In the genomic region with DNA sequence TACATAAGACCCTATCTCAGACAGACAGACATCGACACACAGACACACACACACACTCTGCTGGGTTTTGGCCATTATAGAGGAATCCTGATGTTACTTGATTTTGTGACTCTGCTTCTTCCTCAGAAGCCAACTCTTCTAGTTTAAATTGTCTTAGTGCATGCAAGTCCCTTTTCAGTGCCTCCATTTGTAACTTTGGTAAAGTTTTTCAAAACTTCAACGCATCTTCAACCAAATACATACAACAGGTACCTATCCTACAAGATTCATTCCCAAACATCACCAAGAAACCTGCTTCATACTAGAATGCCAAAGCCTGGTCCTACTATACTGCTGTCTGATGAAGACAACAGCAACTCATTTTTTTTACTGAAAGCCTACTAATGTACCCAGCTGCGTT, we compare ENCODE assay signal across 9 mouse cellular contexts. TPM values are rescaled to one million over a fixed set of nuclear protein-coding genes. Genes with fewer than 3 reads are reported as not detected.
A peak's percentile ranks its signal among the peaks of the same experiment; 100 is the strongest.
DNase-seq lines count a peak whose midpoint lies in the region; ATAC-seq lines count a peak whose summit lies in the region.
"Had no signal": no experiment of that assay in that cellular context is flagged by ENCODE, and none has a peak within 500 bp of the region (broad histone marks: within the 10 kb centered on the region; RNA-seq: fewer than 3 reads in every experiment).

No protein-coding gene starts in this region.

- DNase-seq in CD4-positive, CD25-positive, alpha-beta regulatory T cell, adult 2 months (ENCODE audit: low read depth, low spot score): peak; percentile 2
- DNase-seq in liver, embryonic 13.5 days: no peak
- DNase-seq in frontal cortex, adult 2 months (ENCODE audit: extremely low spot score in 1 of 2, low spot score in 1 of 2): no peak
- DNase-seq in right cerebral cortex, adult 18-20 months: no peak
- no peak for DNase-seq in adrenal gland, postnatal 4 days (ENCODE audit: low spot score in 2 of 2)
- DNase-seq: retina, postnatal 1 day had no signal

- no peaks in the 10 kb centered on the region for H3K27me3 ChIP-seq in megakaryocyte, embryonic 14.5 days (replicated peaks)
- H3K27me3 ChIP-seq in liver, embryonic 13.5 days: no peaks in the 10 kb centered on the region

- H3K9ac ChIP-seq in liver, embryonic 13.5 days: peak overlapping the region; percentile 94

- no peak overlapping the region for H3K27ac ChIP-seq in liver, embryonic 13.5 days

- peak overlapping the region; percentile 98 for H3K4me3 ChIP-seq in megakaryocyte, embryonic 14.5 days (replicated peaks)
- peak overlapping the region; percentile 97 for H3K4me3 ChIP-seq in liver, embryonic 13.5 days (replicated peaks)

- WGBS in liver, embryonic 13.5 days (ENCODE audit: insufficient replicate concordance): 70% methylated on average over 3 of the region's 3 CpGs

- peaks cover 26% of the 10 kb centered on the region for H3K36me3 ChIP-seq in megakaryocyte, embryonic 14.5 days (replicated peaks; ENCODE audit: low read length)
- peaks cover 10% of the 10 kb centered on the region for H3K36me3 ChIP-seq in liver, embryonic 13.5 days

- H3K9me3 ChIP-seq in megakaryocyte, embryonic 14.5 days: no peaks in the 10 kb centered on the region
- H3K9me3 ChIP-seq in liver, embryonic 13.5 days (replicated peaks): no peaks in the 10 kb centered on the region

- peaks cover 38% of the 10 kb centered on the region for H3K4me1 ChIP-seq in megakaryocyte, embryonic 14.5 days
- H3K4me1 ChIP-seq in liver, embryonic 13.5 days (replicated peaks): peaks cover 30% of the 10 kb centered on the region

- no peak for ATAC-seq in CD4-positive, CD25-positive, alpha-beta regulatory T cell, adult 4 months
- ATAC-seq in megakaryocyte, adult 5-6 weeks (ENCODE audit: poor library complexity, severe bottlenecking): no peak
- ATAC-seq in liver, embryonic 13.5 days (ENCODE audit: low read depth): no peak

- peak overlapping the region; percentile 89 for H3K4me2 ChIP-seq in liver, embryonic 13.5 days

RNA-seq across cellular contexts. Expression of gene Cdc5l, which starts 1.5 kb away (rescaled TPM):
- polyA plus RNA-seq in CD4-positive, CD25-positive, alpha-beta regulatory T cell, adult 4 months (2017; shearing (Covaris generic)): 10 to 100 TPM; 70.2 to 74.2 TPM
- polyA plus RNA-seq in megakaryocyte, embryonic 14.5 days (2012; ENCODE audit: insufficient read depth, low replicate concordance): 2.4 and 5.3 TPM in 2 replicates
- 58.1 and 60.7 TPM in 2 replicates for total RNA-seq in megakaryocyte, adult 5-6 weeks (2015)
- total RNA-seq in megakaryocyte, adult 5-6 weeks (2017): 106 and 112 TPM in 2 replicates
- 36.4 and 41.5 TPM in 2 replicates for polyA plus RNA-seq in liver, embryonic 13.5 days (2015; fragmentation: Nextera tagmentation; extraction: Ambion mirVana)
- 30.8 and 33.6 TPM in 2 replicates for polyA plus RNA-seq in frontal cortex, adult 2 months (2012; rRNA removed)
- total RNA-seq in adrenal gland, postnatal 4 days (2021): 10 to 100 TPM; 49.1 to 52.0 TPM

RNA-seq across cellular contexts. Expression of gene Spats1, which starts 43.2 kb away (rescaled TPM):
- polyA plus RNA-seq in CD4-positive, CD25-positive, alpha-beta regulatory T cell, adult 4 months (2017; shearing (Covaris generic)): 1 to 10 TPM; 1.1 TPM
- polyA plus RNA-seq in megakaryocyte, embryonic 14.5 days (2012; ENCODE audit: insufficient read depth, low replicate concordance): 0.34 TPM in 1 of 2 replicates, not detected in the other
- not detected in 2 replicates for total RNA-seq in megakaryocyte, adult 5-6 weeks (2015)
- not detected in 2 replicates for total RNA-seq in megakaryocyte, adult 5-6 weeks (2017)
- polyA plus RNA-seq in liver, embryonic 13.5 days (2015; fragmentation: Nextera tagmentation; extraction: Ambion mirVana): 0.06 and 0.18 TPM in 2 replicates
- 4.4 and 4.9 TPM in 2 replicates for polyA plus RNA-seq in frontal cortex, adult 2 months (2012; rRNA removed)
- under 1 TPM in 1 of 2 experiments, not detected in 1; 0.48 TPM for total RNA-seq in adrenal gland, postnatal 4 days (2021)
